8 mouse cellular contexts compared by ENCODE assay signal in the genomic region with DNA sequence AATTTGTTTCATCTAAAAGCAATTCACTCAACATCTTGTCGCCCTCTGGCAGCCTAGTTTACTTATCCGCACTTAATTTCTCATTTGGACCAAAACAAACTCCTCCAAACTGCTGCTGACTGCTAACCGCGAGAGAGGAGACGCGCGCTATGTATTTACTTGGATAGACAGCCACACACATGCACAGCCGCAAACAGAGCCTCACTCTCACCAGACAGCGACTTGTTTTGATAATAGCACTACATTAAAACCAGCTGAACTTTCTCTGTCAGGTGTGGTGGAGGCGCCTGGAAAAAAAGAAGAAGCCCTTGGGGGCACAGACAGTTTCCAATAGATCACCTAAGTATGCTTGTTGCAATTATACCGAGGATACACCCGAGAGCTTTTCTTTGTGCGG. TPM values are rescaled to one million over a fixed set of nuclear protein-coding genes. Genes with fewer than 3 reads are reported as not detected.
DNase-seq lines count a peak whose midpoint lies in the region; ATAC-seq and TF ChIP-seq lines count a peak whose summit lies in the region.

No protein-coding gene starts in this region.

- H3K36me3 ChIP-seq in hindbrain, embryonic 12.5 days = no peaks in the 10 kb centered on the region
- no peaks in the 10 kb centered on the region for H3K36me3 ChIP-seq in limb, embryonic 13.5 days

- H3K4me3 ChIP-seq in cortical plate, adult 2 months (ENCODE audit: insufficient read depth, low read length) = peak overlapping the region; percentile 91
- H3K4me3 ChIP-seq in hindbrain, embryonic 12.5 days = peak overlapping the region; percentile 76
- peak overlapping the region; percentile 66 for H3K4me3 ChIP-seq in limb, embryonic 13.5 days

- no peak for TF ChIP-seq POLR2A in cortical plate, adult 2 months (IDR thresholded peaks at IDR 0.05; ENCODE audit: extremely low read depth, insufficient read depth, low read length)

- under 1% methylated on average over 13 of the region's 13 CpGs for WGBS in hindbrain, embryonic 12.5 days
- WGBS in limb, embryonic 13.5 days = 1% methylated on average over 13 of the region's 13 CpGs

- DNase-seq in layer of hippocampus, adult 9-11 months = peak; percentile 4
- no peak for DNase-seq in layer of hippocampus, postnatal 14 days (ENCODE audit: low spot score in 2 of 2)
- peak; percentile 38 for DNase-seq in retina, embryonic 14.5 days (ENCODE audit: low spot score)
- DNase-seq in T-cell, adult 2 months (ENCODE audit: low spot score) = no peak
- DNase-seq in thymus, adult 18-20 months = no peak

- no peak overlapping the region for H3K27ac ChIP-seq in cortical plate, adult 2 months (ENCODE audit: insufficient read depth, low read length)
- peak overlapping the region; percentile 68 for H3K27ac ChIP-seq in hindbrain, embryonic 12.5 days
- no peak overlapping the region for H3K27ac ChIP-seq in limb, embryonic 13.5 days

- H3K4me1 ChIP-seq in cortical plate, adult 2 months (ENCODE audit: control insufficient read depth, insufficient read depth, low read length) = no peaks in the 10 kb centered on the region
- H3K4me1 ChIP-seq in hindbrain, embryonic 12.5 days = peaks cover 15% of the 10 kb centered on the region
- peaks cover 19% of the 10 kb centered on the region for H3K4me1 ChIP-seq in limb, embryonic 13.5 days

- H3K9ac ChIP-seq in hindbrain, embryonic 12.5 days = peak overlapping the region; percentile 78; the same call in 1 of the 2 replicates
- no peak overlapping the region for H3K9ac ChIP-seq in limb, embryonic 13.5 days

- H3K27me3 ChIP-seq in hindbrain, embryonic 12.5 days = peaks cover 12% of the 10 kb centered on the region
- H3K27me3 ChIP-seq in limb, embryonic 13.5 days = peaks cover 69% of the 10 kb centered on the region

- no peak for TF ChIP-seq CTCF in cortical plate, adult 2 months (IDR thresholded peaks at IDR 0.05; ENCODE audit: extremely low read depth, insufficient read depth, low read length)

- H3K9me3 ChIP-seq in hindbrain, embryonic 12.5 days (replicated peaks) = no peaks in the 10 kb centered on the region
- H3K9me3 ChIP-seq in limb, embryonic 13.5 days = no peaks in the 10 kb centered on the region

- peak overlapping the region; percentile 95 for H3K4me2 ChIP-seq in hindbrain, embryonic 12.5 days (replicated peaks)
- peak overlapping the region; percentile 99 for H3K4me2 ChIP-seq in limb, embryonic 13.5 days (replicated peaks)

- no peak for ATAC-seq in hindbrain, embryonic 12.5 days (ENCODE audit: low FRiP score)
- no peak for ATAC-seq in limb, embryonic 13.5 days (ENCODE audit: low FRiP score, low read depth)

RNA-seq across cellular contexts. Expression of a gene that starts 2.8 kb away (rescaled TPM):
- 10 to 100 TPM; 40.5 TPM for total RNA-seq in layer of hippocampus, postnatal 14 days (2021)
- polyA plus RNA-seq in cortical plate, adult 2 months (2012; rRNA removed) = 10.5 and 11.4 TPM in 2 replicates
- polyA plus RNA-seq in hindbrain, embryonic 12.5 days (2016; fragmentation: Nextera tagmentation; extraction: Ambion mirVana) = 9.2 and 10.7 TPM in 2 replicates
- polyA plus RNA-seq in limb, embryonic 13.5 days (2015; fragmentation: Nextera tagmentation; extraction: Ambion mirVana) = 1.7 TPM in 2 replicates

Comparison
In these comparisons a context has a peak if more than half of its experiments do, and no peak if none do; other contexts are left out.
1. DNase-seq: peak in layer of hippocampus, adult 9-11 months (single experiment) and retina, embryonic 14.5 days (single experiment); none in layer of hippocampus, postnatal 14 days (0 of 2), T-cell, adult 2 months (single experiment) and thymus, adult 18-20 months (0 of 2).
2. Peak in every context shown above with its lines, with median percentiles within 50 percentile points of each other: H3K4me3 ChIP-seq.